In genomic region chr2:18064941-18065707, GRCm38 (mm10) we compare ENCODE assay signal across 8 mouse cellular contexts. TPM values are rescaled to one million over a fixed set of nuclear protein-coding genes. Genes with fewer than 3 reads are reported as not detected.
DNase-seq lines count a peak whose midpoint lies in the region; ATAC-seq and TF ChIP-seq lines count a peak whose summit lies in the region.

No protein-coding gene starts in this region.

- peak; percentile 26 for ATAC-seq in CD4-positive, CD25-positive, alpha-beta regulatory T cell, adult 4 months
- ATAC-seq in erythroid progenitor cell, adult 5-6 weeks (replicated peaks; ENCODE audit: low FRiP score, poor library complexity, severe bottlenecking) = peak; percentile 65
- peak; percentile 61 for ATAC-seq in heart, embryonic 15.5 days (replicated peaks; ENCODE audit: insufficient number of reproducible peaks, insufficient read depth, low FRiP score, low read depth)
- ATAC-seq in liver, embryonic 15.5 days (ENCODE audit: insufficient read depth) = peak; percentile 62
- ATAC-seq in neural tube, embryonic 11.5 days (ENCODE audit: insufficient read depth, low FRiP score, low TSS enrichment) = peak; percentile 77

- peak; percentile 82 for DNase-seq in brain, embryonic 14.5 days (ENCODE audit: low read depth)
- DNase-seq in kidney, postnatal 14 days = peak; percentile 88
- DNase-seq in neural tube, embryonic 11.5 days (ENCODE audit: low spot score) = peak; percentile 80

- H3K9me3 ChIP-seq in heart, embryonic 15.5 days (replicated peaks) = no peaks in the 10 kb centered on the region
- H3K9me3 ChIP-seq in liver, embryonic 15.5 days (replicated peaks) = no peaks in the 10 kb centered on the region
- H3K9me3 ChIP-seq in neural tube, embryonic 11.5 days (ENCODE audit: control insufficient read depth, low read length) = no peaks in the 10 kb centered on the region

- peak overlapping the region; percentile 100 for H3K27ac ChIP-seq in heart, embryonic 15.5 days
- H3K27ac ChIP-seq in liver, embryonic 15.5 days (replicated peaks) = peak overlapping the region; percentile 99
- peak overlapping the region; percentile 100 for H3K27ac ChIP-seq in neural tube, embryonic 11.5 days (ENCODE audit: low read depth, low read length)
- H3K27ac ChIP-seq in testis, adult 2 months (ENCODE audit: control insufficient read depth, insufficient read depth, low read depth, low read length) = peak overlapping the region; percentile 100

- peaks cover 7% of the 10 kb centered on the region for H3K36me3 ChIP-seq in heart, embryonic 15.5 days
- peaks cover 18% of the 10 kb centered on the region for H3K36me3 ChIP-seq in liver, embryonic 15.5 days (replicated peaks)
- no peaks in the 10 kb centered on the region for H3K36me3 ChIP-seq in neural tube, embryonic 11.5 days (ENCODE audit: control insufficient read depth, insufficient read depth, low read length)
- peaks cover 1% of the 10 kb centered on the region; the same call in 1 of the 2 replicates for H3K36me3 ChIP-seq in testis, adult 2 months (ENCODE audit: control insufficient read depth, insufficient read depth, low read length)

- 1% methylated on average over 70 of the region's 85 CpGs for WGBS in heart, embryonic 15.5 days
- under 1% methylated on average over 62 of the region's 85 CpGs for WGBS in liver, embryonic 15.5 days (ENCODE audit: insufficient replicate concordance)
- WGBS in neural tube, embryonic 11.5 days = under 1% methylated on average over 40 of the region's 85 CpGs

- TF ChIP-seq CTCF in brain, embryonic 14.5 days (IDR thresholded peaks at IDR 0.05; ENCODE audit: borderline replicate concordance, extremely low read depth, insufficient read depth, insufficient read length) = no peak
- no peak for TF ChIP-seq CTCF in testis, adult 2 months (IDR thresholded peaks at IDR 0.05; ENCODE audit: control insufficient read depth, insufficient read depth, insufficient replicate concordance, low read depth, low read length)

- peaks cover 12% of the 10 kb centered on the region for H3K4me1 ChIP-seq in heart, embryonic 15.5 days (replicated peaks)
- H3K4me1 ChIP-seq in liver, embryonic 15.5 days (replicated peaks) = peaks cover 27% of the 10 kb centered on the region
- 0 out of 2 replicates have a peak, but pooled peaks cover 9% of the 10 kb centered on the region for H3K4me1 ChIP-seq in neural tube, embryonic 11.5 days (ENCODE audit: control insufficient read depth, insufficient read depth, low read length)
- no peaks in the 10 kb centered on the region for H3K4me1 ChIP-seq in testis, adult 2 months (ENCODE audit: control insufficient read depth, insufficient read depth, low read length)

- H3K4me2 ChIP-seq in heart, embryonic 15.5 days = peak overlapping the region; percentile 77
- H3K4me2 ChIP-seq in liver, embryonic 15.5 days = peak overlapping the region; percentile 80
- H3K4me2 ChIP-seq in neural tube, embryonic 11.5 days (ENCODE audit: low read depth) = peak overlapping the region; percentile 84

- peak overlapping the region; percentile 97 for H3K9ac ChIP-seq in heart, embryonic 15.5 days
- peak overlapping the region; percentile 99 for H3K9ac ChIP-seq in liver, embryonic 15.5 days
- peak overlapping the region; percentile 99 for H3K9ac ChIP-seq in neural tube, embryonic 11.5 days (ENCODE audit: low read length)

- H3K27me3 ChIP-seq in heart, embryonic 15.5 days = no peaks in the 10 kb centered on the region
- no peaks in the 10 kb centered on the region for H3K27me3 ChIP-seq in liver, embryonic 15.5 days
- no peaks in the 10 kb centered on the region for H3K27me3 ChIP-seq in neural tube, embryonic 11.5 days (ENCODE audit: control insufficient read depth, insufficient read depth, low read length)
- H3K27me3 ChIP-seq in testis, adult 2 months (ENCODE audit: control insufficient read depth, insufficient read depth, low read length) = no peaks in the 10 kb centered on the region

- H3K4me3 ChIP-seq in heart, embryonic 15.5 days = peak overlapping the region; percentile 87
- peak overlapping the region; percentile 93 for H3K4me3 ChIP-seq in liver, embryonic 15.5 days (replicated peaks)
- H3K4me3 ChIP-seq in neural tube, embryonic 11.5 days (ENCODE audit: low read depth, low read length) = peak overlapping the region; percentile 78
- peak overlapping the region; percentile 97 for H3K4me3 ChIP-seq in testis, adult 2 months (ENCODE audit: control insufficient read depth, low read depth, low read length)

- TF ChIP-seq POLR2A in brain, embryonic 14.5 days (IDR thresholded peaks at IDR 0.05; ENCODE audit: borderline replicate concordance, extremely low read depth, insufficient read depth, insufficient read length, poor library complexity, severe bottlenecking) = peak; percentile 40; the same call in 1 of the 2 replicates
- peak; percentile 70 for TF ChIP-seq POLR2A in testis, adult 2 months (IDR thresholded peaks at IDR 0.05; ENCODE audit: control insufficient read depth, low read depth, low read length)

RNA-seq across cellular contexts. Expression of gene Mllt10, which starts 10.1 kb away (rescaled TPM):
- 10 to 100 TPM; 34.9 to 41.4 TPM for polyA plus RNA-seq in CD4-positive, CD25-positive, alpha-beta regulatory T cell, adult 4 months (2017; shearing (Covaris generic))
- 41.1 and 49.4 TPM in 2 replicates for polyA plus RNA-seq in brain, embryonic 14.5 days (2012; rRNA removed)
- 122 and 125 TPM in 2 replicates for total RNA-seq in erythroid progenitor cell, adult 5-6 weeks (2015; ENCODE audit: low replicate concordance)
- 77.9 and 98.0 TPM in 2 replicates for total RNA-seq in erythroid progenitor cell, adult 5-6 weeks (2017; ENCODE audit: low replicate concordance)
- 35.1 and 36.0 TPM in 2 replicates for polyA plus RNA-seq in heart, embryonic 15.5 days (2015; fragmentation: Nextera tagmentation; extraction: Ambion mirVana)
- 26.2 and 27.9 TPM in 2 replicates for polyA plus RNA-seq in liver, embryonic 15.5 days (2015; fragmentation: Nextera tagmentation; extraction: Ambion mirVana)
- 39.4 and 42.6 TPM in 2 replicates for polyA plus RNA-seq in neural tube, embryonic 11.5 days (2014; fragmentation: Nextera tagmentation; extraction: Ambion mirVana)
- 155 and 165 TPM in 2 replicates for polyA plus RNA-seq in testis, adult 2 months (2012; rRNA removed)

RNA-seq across cellular contexts. Expression of gene Skida1, which starts 16.3 kb away (rescaled TPM):
- polyA plus RNA-seq in CD4-positive, CD25-positive, alpha-beta regulatory T cell, adult 4 months (2017; shearing (Covaris generic)) = under 1 TPM in 1 of 2 experiments, not detected in 1; 0.74 TPM
- 25.4 and 33.5 TPM in 2 replicates for polyA plus RNA-seq in brain, embryonic 14.5 days (2012; rRNA removed)
- not detected in 2 replicates for total RNA-seq in erythroid progenitor cell, adult 5-6 weeks (2015; ENCODE audit: low replicate concordance)
- total RNA-seq in erythroid progenitor cell, adult 5-6 weeks (2017; ENCODE audit: low replicate concordance) = not detected in 2 replicates
- polyA plus RNA-seq in heart, embryonic 15.5 days (2015; fragmentation: Nextera tagmentation; extraction: Ambion mirVana) = 4.8 and 5.3 TPM in 2 replicates
- 0.37 and 0.47 TPM in 2 replicates for polyA plus RNA-seq in liver, embryonic 15.5 days (2015; fragmentation: Nextera tagmentation; extraction: Ambion mirVana)
- polyA plus RNA-seq in neural tube, embryonic 11.5 days (2014; fragmentation: Nextera tagmentation; extraction: Ambion mirVana) = 12.0 and 15.5 TPM in 2 replicates
- 0.06 and 0.23 TPM in 2 replicates for polyA plus RNA-seq in testis, adult 2 months (2012; rRNA removed)

RNA-seq across cellular contexts. Expression of gene A930004D18Rik, which starts 27.6 kb away (rescaled TPM):
- polyA plus RNA-seq in CD4-positive, CD25-positive, alpha-beta regulatory T cell, adult 4 months (2017; shearing (Covaris generic)) = 1 to 10 TPM; 2.0 to 2.1 TPM
- 5.5 and 6.1 TPM in 2 replicates for polyA plus RNA-seq in brain, embryonic 14.5 days (2012; rRNA removed)
- not detected in 2 replicates for total RNA-seq in erythroid progenitor cell, adult 5-6 weeks (2015; ENCODE audit: low replicate concordance)
- total RNA-seq in erythroid progenitor cell, adult 5-6 weeks (2017; ENCODE audit: low replicate concordance) = not detected in 2 replicates
- 11.6 and 13.2 TPM in 2 replicates for polyA plus RNA-seq in heart, embryonic 15.5 days (2015; fragmentation: Nextera tagmentation; extraction: Ambion mirVana)
- 1.3 and 1.4 TPM in 2 replicates for polyA plus RNA-seq in liver, embryonic 15.5 days (2015; fragmentation: Nextera tagmentation; extraction: Ambion mirVana)
- polyA plus RNA-seq in neural tube, embryonic 11.5 days (2014; fragmentation: Nextera tagmentation; extraction: Ambion mirVana) = 6.9 and 7.6 TPM in 2 replicates
- 0.07 and 0.29 TPM in 2 replicates for polyA plus RNA-seq in testis, adult 2 months (2012; rRNA removed)

Comparison
In these comparisons a context has a peak if more than half of its experiments do, and no peak if none do; other contexts are left out.
1. Peak in every context shown above with its lines: DNase-seq, ATAC-seq, H3K4me3 ChIP-seq and H3K27ac ChIP-seq.
2. ATAC-seq: peak in every context shown above with its lines; median percentile 77 in neural tube, embryonic 11.5 days; 65 in erythroid progenitor cell, adult 5-6 weeks; 62 in liver, embryonic 15.5 days; 61 in heart, embryonic 15.5 days; 26 in CD4-positive, CD25-positive, alpha-beta regulatory T cell, adult 4 months.